Mouse (Mus musculus): ENCODE data around the gene Cdh23. TPM values are rescaled to one million over a fixed set of nuclear protein-coding genes. Genes with fewer than 3 reads are reported as not detected.

Cdh23 gene
- polyA plus RNA-seq, 1 experiment from 2014 or later, result 0.35 TPM

DNA sequence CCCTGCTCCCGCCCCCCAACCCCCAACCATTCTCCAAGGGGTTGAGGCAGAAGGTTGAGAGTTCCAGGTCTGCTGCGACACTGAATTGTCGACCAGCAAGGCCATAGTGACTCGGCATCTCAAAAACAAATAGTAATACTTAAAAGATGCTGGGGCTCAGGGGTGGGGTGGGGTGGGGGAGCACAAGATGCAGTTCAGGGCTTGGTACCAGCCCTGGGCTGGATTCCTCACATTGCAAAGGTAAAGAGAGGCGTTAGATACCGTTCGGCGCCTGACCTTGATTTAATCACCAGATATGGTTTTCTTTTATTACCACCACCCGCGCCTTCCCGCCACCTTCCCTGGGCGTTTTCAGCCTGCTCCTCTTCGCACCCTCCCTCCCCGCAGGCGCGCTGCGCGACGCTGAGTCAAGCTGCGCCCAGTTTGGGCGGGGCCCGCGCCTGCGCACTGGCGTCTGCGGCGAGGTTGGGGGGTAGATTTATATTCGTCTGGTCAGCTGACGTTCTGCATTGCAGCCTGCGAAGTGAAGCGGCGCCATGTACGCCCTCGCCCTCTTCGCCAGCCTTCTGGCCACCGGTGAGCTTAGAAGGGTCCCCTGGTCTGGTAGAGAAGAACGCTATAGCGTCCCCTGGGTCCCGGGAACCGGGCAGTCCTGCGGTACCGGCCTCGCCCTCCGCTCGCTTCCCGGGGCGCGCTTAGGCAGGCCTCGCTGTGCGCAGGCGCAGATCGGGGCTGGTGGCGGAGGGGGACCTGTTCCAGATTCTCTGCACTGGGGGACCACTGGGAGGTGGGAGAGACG, 418.9 kb downstream of the Cdh23 start, which contains the start of gene Psap:
Gene Psap (plus strand): TSS at position 421 of the 799 bp plus-strand sequence.
- H3K4me1 ChIP-seq (ENCODE audit: insufficient read depth, low read depth, low read length), result peaks cover 7% of the 10 kb centered on the region; the same call in 1 of the 2 replicates
- TF ChIP-seq CTCF (IDR thresholded peaks at IDR 0.05) (peak; percentile 36), EP300 (IDR thresholded peaks at IDR 0.05) (no peak)
- peak; percentile 93 for ATAC-seq
- peak within 1 kb of the TSS; percentile 64 for H3K4me3 ChIP-seq (ENCODE audit: low read depth, low read length)
- H3K9me3 ChIP-seq (ENCODE audit: low read length), result no peaks in the 10 kb centered on the region
- DNase-seq (ENCODE audit: low spot score), result peak; percentile 94
- no peaks in the 10 kb centered on the region for H3K27me3 ChIP-seq (replicated peaks; ENCODE audit: insufficient read depth, low read length)
- H3K36me3 ChIP-seq (ENCODE audit: insufficient read depth, low read length), result no peaks in the 10 kb centered on the region
- 2% methylated on average over 51 of the region's 54 CpGs for WGBS
- H3K9ac ChIP-seq (replicated peaks; ENCODE audit: low read depth), result peak within 1 kb of the TSS; percentile 77
- peak within 1 kb of the TSS; percentile 93 for H3K4me2 ChIP-seq (replicated peaks; ENCODE audit: low read depth, low read length)
- H3K27ac ChIP-seq (ENCODE audit: low read length), result peak within 1 kb of the TSS; percentile 79

DNA sequence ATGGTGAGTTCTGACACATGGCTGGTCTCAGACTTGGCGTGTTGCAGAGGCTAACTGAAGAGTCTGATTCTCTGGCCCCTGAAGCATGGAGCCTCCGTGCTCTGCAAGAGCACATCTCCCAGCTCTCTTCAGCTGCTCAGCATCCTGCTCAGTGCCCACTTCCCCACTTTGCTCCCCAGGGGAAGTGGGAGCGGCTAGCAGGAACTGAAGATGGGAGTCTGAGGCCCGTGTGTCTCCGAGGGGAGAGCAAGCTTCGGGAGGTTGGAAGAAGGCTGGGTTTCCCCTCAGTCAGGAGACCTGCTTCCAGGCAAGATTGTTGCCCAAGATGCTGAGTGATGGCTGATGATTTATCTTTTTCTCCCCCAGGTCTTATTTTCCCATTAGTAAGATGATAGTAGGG, 422.9 kb downstream of the Cdh23 start:
- Histone ChIP-seq H3K4me3 (ENCODE audit: low read depth, low read length) (no peak overlapping the region), H3K4me2 (replicated peaks; ENCODE audit: low read depth, low read length) (no peak overlapping the region), H3K36me3 (ENCODE audit: insufficient read depth, low read length) (no peaks in the 10 kb centered on the region), H3K9ac (replicated peaks; ENCODE audit: low read depth) (no peak overlapping the region), H3K27me3 (replicated peaks; ENCODE audit: insufficient read depth, low read length) (no peaks in the 10 kb centered on the region), H3K4me1 (ENCODE audit: insufficient read depth, low read depth, low read length) (peaks cover 5% of the 10 kb centered on the region; the same call in 1 of the 2 replicates), H3K27ac (ENCODE audit: low read length) (no peak overlapping the region), H3K9me3 (ENCODE audit: low read length) (no peaks in the 10 kb centered on the region)
- DNase-seq (ENCODE audit: low spot score) (no peak), ATAC-seq (no peak)
- TF ChIP-seq EP300 (IDR thresholded peaks at IDR 0.05) (no peak), CTCF (IDR thresholded peaks at IDR 0.05) (no peak)
- 53% methylated on average over 6 of the region's 6 CpGs for WGBS

DNA sequence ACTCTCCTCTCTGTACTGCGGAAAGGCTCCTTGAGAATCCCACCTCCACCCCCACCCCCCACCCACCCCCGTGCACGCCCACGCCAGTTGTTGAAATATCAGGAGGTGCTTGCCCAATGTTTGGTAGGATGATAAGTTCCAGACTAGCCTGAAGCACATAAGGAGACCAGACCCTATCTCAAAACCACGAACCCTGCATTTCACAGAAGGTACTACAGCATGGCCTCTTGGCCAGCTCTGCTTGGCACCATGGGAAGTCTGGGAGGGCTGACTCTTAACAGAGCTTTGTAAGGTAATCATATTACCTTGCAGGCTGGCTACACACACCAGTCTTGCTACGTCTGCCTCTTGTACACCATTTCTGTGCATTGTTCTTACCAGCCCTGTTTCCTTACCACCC, 424.0 kb downstream of the Cdh23 start:
- Histone ChIP-seq H3K9ac (replicated peaks; ENCODE audit: low read depth) (no peak overlapping the region), H3K4me1 (ENCODE audit: insufficient read depth, low read depth, low read length) (no peaks in the 10 kb centered on the region), H3K4me3 (ENCODE audit: low read depth, low read length) (no peak overlapping the region), H3K9me3 (ENCODE audit: low read length) (no peaks in the 10 kb centered on the region), H3K27ac (ENCODE audit: low read length) (no peak overlapping the region), H3K27me3 (replicated peaks; ENCODE audit: insufficient read depth, low read length) (no peaks in the 10 kb centered on the region), H3K4me2 (replicated peaks; ENCODE audit: low read depth, low read length) (no peak overlapping the region), H3K36me3 (ENCODE audit: insufficient read depth, low read length) (no peaks in the 10 kb centered on the region)
- WGBS, result 34% methylated on average over 6 of the region's 6 CpGs
- DNase-seq (ENCODE audit: low spot score) (no peak), ATAC-seq (no peak)
- TF ChIP-seq CTCF (IDR thresholded peaks at IDR 0.05) (no peak), EP300 (IDR thresholded peaks at IDR 0.05) (no peak)

DNA sequence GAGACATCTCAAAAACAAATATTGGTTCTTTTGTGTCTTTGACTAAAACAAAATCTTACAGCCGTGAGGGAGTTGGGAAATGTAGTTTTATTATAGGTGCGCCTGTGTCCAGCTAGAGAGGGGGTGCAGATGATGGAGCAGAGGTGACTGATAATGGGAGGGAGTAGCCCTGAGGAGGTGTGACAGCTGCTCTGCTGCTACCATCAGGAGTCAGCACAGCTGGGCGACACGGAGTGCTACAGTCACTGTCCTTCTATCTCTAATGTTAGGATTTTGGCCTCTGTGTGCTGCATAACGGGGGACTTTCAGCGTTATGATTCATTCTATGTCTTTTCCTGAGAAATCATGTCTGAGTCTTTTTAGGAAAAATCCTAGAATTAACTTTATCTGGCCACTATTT, 425.3 kb downstream of the Cdh23 start:
- Histone ChIP-seq H3K9ac (replicated peaks; ENCODE audit: low read depth) (no peak overlapping the region), H3K4me3 (ENCODE audit: low read depth, low read length) (no peak overlapping the region), H3K36me3 (ENCODE audit: insufficient read depth, low read length) (no peaks in the 10 kb centered on the region), H3K9me3 (ENCODE audit: low read length) (no peaks in the 10 kb centered on the region), H3K27ac (ENCODE audit: low read length) (no peak overlapping the region), H3K27me3 (replicated peaks; ENCODE audit: insufficient read depth, low read length) (no peaks in the 10 kb centered on the region), H3K4me1 (ENCODE audit: insufficient read depth, low read depth, low read length) (no peaks in the 10 kb centered on the region), H3K4me2 (replicated peaks; ENCODE audit: low read depth, low read length) (no peak overlapping the region)
- WGBS, result 61% methylated on average over 6 of the region's 6 CpGs
- ATAC-seq, result no peak
- no peak for DNase-seq (ENCODE audit: low spot score)
- TF ChIP-seq EP300 (IDR thresholded peaks at IDR 0.05) (no peak), CTCF (IDR thresholded peaks at IDR 0.05) (no peak)

DNA sequence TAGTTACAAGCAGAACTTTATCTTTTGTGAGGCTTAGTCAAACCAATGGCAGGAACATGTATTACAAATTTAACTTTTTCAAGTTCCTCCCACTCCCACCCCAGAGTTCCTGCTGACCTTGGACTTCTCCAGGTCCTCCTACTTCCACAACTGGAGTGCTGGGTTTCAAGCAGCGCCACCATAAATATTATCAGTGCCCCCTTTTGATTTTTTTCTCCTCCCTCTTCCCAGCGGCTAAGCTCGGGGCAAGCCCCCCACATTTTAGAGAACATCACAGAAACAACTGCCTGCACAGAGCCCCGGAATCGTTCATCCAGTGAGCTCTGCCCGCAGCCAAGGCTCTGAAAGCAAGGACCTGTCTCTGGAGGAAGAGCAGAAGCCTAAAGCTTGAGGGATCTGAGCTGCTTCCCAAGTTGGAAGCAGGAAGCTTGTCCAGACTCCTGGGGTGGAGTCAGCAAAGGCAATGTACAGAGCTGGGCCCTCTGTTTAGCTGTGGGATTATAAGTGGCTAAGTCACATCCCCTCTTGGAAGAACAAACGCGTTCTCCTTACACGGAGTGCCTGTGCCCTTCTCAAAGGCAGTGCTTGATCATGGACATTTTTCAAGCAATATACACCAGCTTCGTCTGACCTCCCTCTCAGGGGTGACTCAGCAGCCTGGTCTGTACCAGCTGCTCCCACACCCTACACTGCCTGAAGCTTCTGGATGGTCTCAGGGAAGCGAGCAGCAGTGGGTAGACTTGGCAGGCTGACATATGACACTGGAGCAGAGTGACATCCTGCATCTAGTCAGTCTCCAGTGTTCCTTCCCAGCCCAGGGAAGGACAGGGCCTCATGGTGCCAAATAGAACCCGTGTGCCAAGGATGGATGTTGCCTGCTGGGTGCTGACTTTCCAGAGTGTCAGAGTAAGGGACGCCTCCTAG, 426.9 kb downstream of the Cdh23 start:
- H3K9me3 ChIP-seq (ENCODE audit: low read length), result no peaks in the 10 kb centered on the region
- no peak for TF ChIP-seq EP300 (IDR thresholded peaks at IDR 0.05)
- TF ChIP-seq CTCF (IDR thresholded peaks at IDR 0.05), result no peak
- WGBS, result 48% methylated on average over 13 of the region's 13 CpGs
- no peaks in the 10 kb centered on the region for H3K27me3 ChIP-seq (replicated peaks; ENCODE audit: insufficient read depth, low read length)
- H3K27ac ChIP-seq (ENCODE audit: low read length), result peak overlapping the region; percentile 60; the same call in 1 of the 2 replicates
- no peak overlapping the region for H3K4me3 ChIP-seq (ENCODE audit: low read depth, low read length)
- no peak overlapping the region for H3K9ac ChIP-seq (replicated peaks; ENCODE audit: low read depth)
- ATAC-seq, result peak; percentile 76
- H3K4me2 ChIP-seq (replicated peaks; ENCODE audit: low read depth, low read length), result no peak overlapping the region
- no peaks in the 10 kb centered on the region for H3K4me1 ChIP-seq (ENCODE audit: insufficient read depth, low read depth, low read length)
- DNase-seq (ENCODE audit: low spot score), result peak; percentile 47
- no peaks in the 10 kb centered on the region for H3K36me3 ChIP-seq (ENCODE audit: insufficient read depth, low read length)

DNA sequence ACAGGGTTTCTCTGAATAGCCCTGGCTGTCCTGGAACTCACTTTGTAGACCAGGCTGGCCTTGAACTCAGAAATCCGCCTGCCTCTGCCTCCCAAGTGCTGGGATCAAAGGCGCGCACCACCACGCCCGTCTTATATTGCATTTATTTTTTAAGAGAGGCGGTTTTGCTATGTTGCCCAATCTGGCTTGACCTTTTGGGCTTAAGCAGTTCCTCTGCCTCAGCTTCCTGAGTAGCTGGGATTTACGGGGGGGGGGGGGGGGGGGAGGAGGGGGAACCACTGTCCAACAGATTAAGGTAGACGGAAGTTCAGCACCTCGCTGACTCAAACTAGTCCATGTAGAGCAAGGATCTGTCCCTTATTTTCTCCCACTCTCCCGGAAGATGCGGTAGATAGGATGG, 427.6 kb downstream of the Cdh23 start:
- Histone ChIP-seq H3K36me3 (ENCODE audit: insufficient read depth, low read length) (no peaks in the 10 kb centered on the region), H3K27ac (ENCODE audit: low read length) (no peak overlapping the region), H3K4me1 (ENCODE audit: insufficient read depth, low read depth, low read length) (no peaks in the 10 kb centered on the region), H3K4me3 (ENCODE audit: low read depth, low read length) (no peak overlapping the region), H3K9me3 (ENCODE audit: low read length) (no peaks in the 10 kb centered on the region), H3K4me2 (replicated peaks; ENCODE audit: low read depth, low read length) (no peak overlapping the region), H3K9ac (replicated peaks; ENCODE audit: low read depth) (no peak overlapping the region), H3K27me3 (replicated peaks; ENCODE audit: insufficient read depth, low read length) (no peaks in the 10 kb centered on the region)
- ATAC-seq (no peak), DNase-seq (ENCODE audit: low spot score) (no peak)
- TF ChIP-seq CTCF (IDR thresholded peaks at IDR 0.05), result no peak
- TF ChIP-seq EP300 (IDR thresholded peaks at IDR 0.05), result no peak
- 75% methylated on average over 10 of the region's 11 CpGs for WGBS

Data from lung, postnatal 0 days (tissue).